Mouse (Mus musculus) right cerebral cortex, postnatal 4 days (tissue): ENCODE data around the gene Gm10053.

Source experiments
- DNase-seq: peaks from one replicate; pipeline ENCODE4 v3.0.0-alpha.2; 2022

Gene Gm10053

DNA sequence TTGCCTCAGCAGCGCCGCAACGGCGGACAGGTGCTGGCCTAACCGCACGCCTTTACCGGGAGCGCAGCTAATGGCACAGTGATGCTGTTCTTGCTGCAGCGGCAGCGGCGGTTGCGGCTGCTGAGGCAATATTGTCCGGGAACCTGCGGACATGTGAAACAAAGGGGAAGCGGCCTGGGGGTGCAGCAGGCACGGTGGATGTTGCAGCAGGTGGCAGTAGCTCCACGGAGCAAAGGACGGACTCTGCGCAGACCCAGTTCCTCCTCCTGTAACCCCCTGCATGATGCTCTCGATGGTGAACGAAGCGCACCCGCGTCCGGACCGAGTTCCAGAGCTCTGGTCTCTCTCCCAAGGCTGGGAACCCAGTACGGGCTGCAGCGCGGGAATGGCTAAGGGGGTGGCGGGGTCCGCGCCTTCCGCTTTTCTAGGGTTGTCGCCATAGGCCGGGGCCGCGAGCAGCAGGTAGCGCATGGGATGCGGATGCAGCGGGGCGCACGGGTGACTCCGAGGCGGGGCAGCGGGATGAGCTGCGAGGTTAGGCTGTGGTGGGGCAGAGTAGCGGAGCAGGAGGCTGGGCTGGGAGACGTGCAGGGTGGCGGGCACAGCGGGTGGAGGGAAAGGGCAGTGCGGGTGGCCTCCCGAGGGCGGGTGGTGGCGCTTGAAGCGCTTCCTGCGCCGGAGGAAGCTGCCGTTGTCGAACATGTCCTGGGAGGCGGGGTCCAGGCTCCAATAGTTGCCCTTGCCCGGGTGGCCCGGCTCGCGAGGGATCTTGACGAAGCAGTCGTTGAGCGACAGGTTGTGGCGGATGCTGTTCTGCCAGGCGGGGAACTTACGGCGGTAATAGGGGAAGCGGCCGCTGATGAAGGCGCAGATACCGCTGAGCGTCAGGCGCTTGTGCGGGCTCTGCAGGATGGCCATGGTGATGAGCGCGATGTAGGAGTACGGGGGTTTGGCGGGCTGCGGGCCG lies 24.4 kb downstream of the Gm10053 start:
- peak; percentile 21 for DNase-seq

DNA sequence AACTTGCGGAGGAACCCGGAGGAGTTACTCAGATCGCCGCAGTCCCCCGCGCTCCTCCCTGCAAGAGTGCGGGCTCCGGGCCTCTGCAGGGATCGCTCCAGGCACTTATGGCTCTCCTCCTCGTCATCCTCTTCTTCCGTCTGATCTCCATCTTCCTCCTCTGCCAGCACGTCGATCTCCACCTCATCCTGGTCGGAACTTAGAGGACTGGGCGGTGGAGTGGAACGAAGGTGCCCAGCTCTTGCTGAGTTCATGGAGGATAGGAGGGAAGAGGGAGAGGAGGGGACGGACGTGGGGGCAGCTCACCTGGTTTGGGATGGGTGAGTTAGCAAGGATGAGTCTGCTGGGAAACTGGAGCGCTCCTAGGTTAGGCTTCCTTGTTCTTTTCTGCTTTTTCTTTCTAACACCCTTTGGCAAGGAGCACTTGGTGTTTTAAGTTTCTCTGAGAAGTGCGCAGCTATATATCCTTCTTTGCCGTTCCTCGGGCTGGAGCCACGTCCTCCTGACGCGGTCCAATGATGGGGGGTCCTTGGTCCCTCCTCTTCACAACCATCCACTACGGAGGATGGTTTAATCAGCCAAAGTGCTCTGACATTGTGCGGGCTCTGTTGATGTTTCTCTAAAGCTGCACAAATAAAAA lies 25.2 kb downstream of the Gm10053 start, which contains the start of gene Foxd4:
Gene Foxd4, minus strand, starts transcription at position 617 of the 640 bp plus-strand sequence.
- DNase-seq, result no peak

DNA sequence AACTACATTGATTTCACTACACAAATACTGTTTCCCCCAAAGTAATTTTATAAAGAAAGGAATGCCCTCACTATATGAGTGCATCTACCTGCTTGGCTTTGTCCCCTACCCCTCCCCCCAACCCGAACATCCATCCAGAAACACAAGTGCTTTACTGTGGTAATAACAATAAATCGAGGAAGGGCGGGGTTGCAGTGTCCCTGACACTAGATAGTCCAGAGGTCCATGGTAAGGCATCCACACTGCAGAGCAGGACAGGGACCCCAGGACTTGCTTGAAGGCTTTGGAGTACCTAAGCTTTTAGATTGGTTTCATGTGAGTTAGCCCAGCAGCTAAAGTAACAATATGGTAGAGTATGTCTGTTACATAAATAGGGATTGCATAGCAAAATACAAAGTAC lies 26.2 kb downstream of the Gm10053 start:
- no peak for DNase-seq

DNA sequence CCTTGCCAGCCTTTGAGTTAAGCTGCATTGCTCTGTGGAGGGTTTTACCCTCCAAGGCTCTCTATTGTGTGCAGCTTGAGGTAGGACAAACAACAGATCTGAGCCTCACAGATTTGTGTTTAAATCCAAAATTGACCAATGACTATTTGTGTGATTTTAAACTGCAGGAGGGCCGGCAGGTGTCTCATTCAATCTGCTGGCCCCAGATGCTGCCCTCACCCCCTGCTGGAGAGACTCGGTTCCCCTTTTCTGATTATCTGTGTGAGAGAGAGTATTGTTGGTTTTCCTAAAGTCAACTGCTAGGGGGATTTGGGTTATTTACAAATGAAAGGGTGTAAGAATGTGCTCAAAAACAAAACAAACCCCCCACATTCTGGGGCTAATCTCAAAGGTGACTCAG lies 26.8 kb downstream of the Gm10053 start:
- DNase-seq, result no peak

DNA sequence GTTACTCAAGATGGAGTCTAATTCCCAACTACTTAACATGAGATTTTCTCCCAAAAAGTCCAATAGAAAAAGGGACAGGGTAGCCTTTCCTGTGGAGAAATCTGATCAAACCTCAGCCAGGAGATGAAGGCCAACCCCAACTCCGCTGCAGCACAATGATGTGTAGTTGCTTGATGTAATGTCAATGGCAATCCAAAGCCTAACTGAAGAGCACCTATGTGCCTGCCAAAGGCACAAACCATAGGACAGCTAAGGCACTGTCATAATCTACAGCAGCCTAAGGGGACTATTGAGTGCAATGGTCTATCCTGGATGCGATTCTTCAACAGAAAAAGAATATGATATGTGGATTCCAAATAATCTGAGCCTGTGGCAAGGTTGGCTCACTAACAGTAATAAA lies 27.3 kb downstream of the Gm10053 start:
- DNase-seq, result no peak

DNA sequence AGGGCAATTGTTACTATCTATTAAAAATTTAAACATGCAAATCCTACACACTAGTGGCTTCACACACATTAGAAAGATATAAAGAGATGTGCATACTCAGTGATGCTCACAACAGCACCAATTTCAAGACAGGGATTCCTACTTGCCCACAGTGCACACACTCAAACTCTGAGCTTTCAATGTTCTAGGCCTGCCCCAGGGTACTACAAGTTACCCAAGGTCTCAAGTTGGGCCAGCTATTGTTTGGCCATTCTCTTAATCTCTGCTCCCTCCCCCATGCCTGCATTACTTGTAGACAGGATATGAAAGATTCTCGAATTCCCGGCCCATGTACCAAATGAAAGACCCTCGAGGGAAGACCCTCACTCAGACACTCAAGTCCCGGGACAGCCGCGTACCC lies 32.2 kb downstream of the Gm10053 start:
- DNase-seq, result no peak

DNA sequence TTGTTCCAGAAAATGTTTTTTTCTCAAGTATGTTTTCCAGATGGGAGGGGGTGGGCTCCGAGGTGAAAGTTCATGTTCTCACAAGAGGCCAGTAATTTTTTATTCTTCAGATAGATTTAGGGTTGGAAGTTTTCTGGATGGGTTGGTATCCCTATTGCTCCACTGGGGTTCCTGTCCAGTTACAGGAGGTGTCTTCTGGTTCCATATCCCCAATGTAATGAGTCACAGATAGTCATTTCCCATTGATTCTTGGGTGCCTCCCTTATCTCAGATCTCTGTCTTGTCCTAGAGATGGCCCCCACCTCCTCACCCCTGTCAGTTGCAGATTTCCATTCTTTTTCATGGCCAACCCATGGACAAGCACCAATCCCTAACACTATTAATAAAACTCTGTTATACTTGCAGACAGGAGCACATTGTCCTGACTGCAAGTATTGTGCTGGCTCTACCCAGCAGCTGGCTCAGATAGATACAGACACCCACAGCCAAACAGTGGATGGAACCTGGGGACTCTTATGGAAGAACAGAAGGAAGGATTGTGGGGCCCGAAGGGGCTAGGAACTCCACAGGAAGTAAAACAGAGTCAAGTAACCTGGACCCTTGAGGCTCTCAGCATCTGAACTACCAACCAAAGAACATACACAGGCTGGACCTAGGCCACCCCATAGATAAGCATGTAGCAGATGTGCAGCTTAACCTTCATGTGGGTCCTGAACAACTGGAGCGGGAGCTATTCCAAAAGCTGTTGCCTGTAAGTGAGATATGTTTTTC lies 33.1 kb downstream of the Gm10053 start:
- DNase-seq, result no peak

DNA sequence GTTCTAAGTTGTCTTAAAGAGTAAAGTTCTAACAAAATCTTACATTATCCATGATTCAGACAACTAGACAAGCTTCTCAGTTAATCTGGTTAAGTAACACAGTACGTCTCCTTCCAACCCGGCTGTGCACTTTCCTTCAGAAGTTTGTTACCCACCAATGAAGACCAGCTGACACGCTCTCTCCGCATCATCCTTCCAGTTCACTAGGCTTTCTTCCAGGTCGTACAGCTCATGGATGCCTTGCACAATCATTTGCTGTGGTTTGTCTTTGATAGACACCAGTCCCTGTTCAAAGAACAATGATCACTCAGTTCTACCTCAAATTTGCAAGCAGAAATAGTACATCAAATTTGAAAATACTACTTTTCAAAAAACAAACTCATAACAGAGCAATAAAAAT lies 45.4 kb downstream of the Gm10053 start:
- no peak for DNase-seq
